Mouse (Mus musculus): ENCODE data around the gene Slc25a47. TPM values are rescaled to one million over a fixed set of nuclear protein-coding genes. Genes with fewer than 3 reads are reported as not detected.

Gene Slc25a47
- total and polyA plus RNA-seq, 3 experiments: 3.0 to 5.3 (median 3.1) TPM

GRCm38 (mm10) chr12:108906398-108906797, 70.6 kb downstream of the Slc25a47 start:
- Histone ChIP-seq H3K79me2 (replicated peaks; ENCODE audit: control insufficient read depth, extremely low read depth, insufficient read depth, poor library complexity, severe bottlenecking) (no peaks in the 10 kb centered on the region), H3K27ac (ENCODE audit: insufficient read depth, low read depth) (no peak overlapping the region), H3K9ac (ENCODE audit: insufficient read depth, low read depth) (no peak overlapping the region), H3K4me2 (ENCODE audit: insufficient read depth, low read depth, poor library complexity, severe bottlenecking) (no peak overlapping the region), H3K27me3 (replicated peaks) (no peaks in the 10 kb centered on the region), H3K36me3 (replicated peaks in 1 of 2; ENCODE audit: control insufficient read depth in 1 of 2, insufficient read depth in 1 of 2, low read length in 1 of 2) (peaks cover 0 to 66% of the 10 kb centered on the region in 2 experiments), H3K4me1 (ENCODE audit: control insufficient read depth in 1 of 2, insufficient read depth in 2 of 2) (peaks cover 0 to 14% of the 10 kb centered on the region in 2 experiments; a peak in 2 of 4 replicates), H3K9me3 (replicated peaks; ENCODE audit: low read length) (no peaks in the 10 kb centered on the region), H3K4me3 (replicated peaks in 1 of 3; ENCODE audit: low read depth in 2 of 3, low read length in 2 of 3, poor library complexity in 1 of 3) (no peak overlapping the region)
- DNase-seq (ENCODE audit: extremely low read depth): no peak
- TF ChIP-seq TBP (conservative IDR thresholded peaks at IDR 0.05; ENCODE audit: low read depth, low read length) (no peak), MAX (IDR thresholded peaks at IDR 0.05; ENCODE audit: low read length) (no peak), JUND (conservative IDR thresholded peaks at IDR 0.05; ENCODE audit: low read depth, low read length) (no peak), EP300 (IDR thresholded peaks at IDR 0.05; ENCODE audit: low read length) (no peak), MYC (IDR thresholded peaks at IDR 0.05; ENCODE audit: low read depth, low read length) (no peak), ETS1 (conservative IDR thresholded peaks at IDR 0.05; ENCODE audit: low read depth, low read length) (no peak), NELFE (IDR thresholded peaks at IDR 0.05; ENCODE audit: low read depth, low read length) (no peak), GABPA (IDR thresholded peaks at IDR 0.05; ENCODE audit: insufficient replicate concordance, low read depth, low read length) (no peak)
- in situ Hi-C loops (cut with MboI; ENCODE audit: low pct_ligation_motif_present, low pct_unique_long_range_greater_than_20kb, low sequenced_read_pairs): loop anchor here (10.0 kb wide), 1 partner anchor 408 kb away; no protein-coding TSS in a partner anchor
- dilution Hi-C loops (cut with MboI; ENCODE audit: extremely low pct_ligation_motif_present, extremely low pct_unique_long_range_greater_than_20kb, low sequenced_read_pairs): no loop called here

Other genes starting within 250 kb of the Slc25a47 start
- not detected in 2 replicates for gene Degs2, start 133.7 kb upstream of the Slc25a47 start, total RNA-seq (2012; rRNA removed)
- gene Degs2, start 133.7 kb upstream of the Slc25a47 start, total RNA-seq (2014; rRNA removed): not detected in 2 replicates
- 0.34 TPM in 1 of 2 replicates, not detected in the other for gene Degs2, start 133.7 kb upstream of the Slc25a47 start, polyA plus RNA-seq (2012; ENCODE audit: insufficient read length, low read depth)
- gene Yy1, start 43.1 kb upstream of the Slc25a47 start, total RNA-seq (2012; rRNA removed): 30.8 and 34.6 TPM in 2 replicates
- gene Yy1, start 43.1 kb upstream of the Slc25a47 start, total RNA-seq (2014; rRNA removed): 51.7 and 54.9 TPM in 2 replicates
- 53.9 and 56.8 TPM in 2 replicates for gene Yy1, start 43.1 kb upstream of the Slc25a47 start, polyA plus RNA-seq (2012; ENCODE audit: insufficient read length, low read depth)
- 2.0 and 2.6 TPM in 2 replicates for gene Slc25a29, start 163 bp upstream of the Slc25a47 start, total RNA-seq (2012; rRNA removed)
- 1.1 and 1.7 TPM in 2 replicates for gene Slc25a29, start 163 bp upstream of the Slc25a47 start, total RNA-seq (2014; rRNA removed)
- gene Slc25a29, start 163 bp upstream of the Slc25a47 start, polyA plus RNA-seq (2012; ENCODE audit: insufficient read length, low read depth): 1.5 TPM in 2 replicates
- gene Wdr25, start 57.6 kb downstream of the Slc25a47 start, total RNA-seq (2012; rRNA removed): 8.7 and 12.4 TPM in 2 replicates
- gene Wdr25, start 57.6 kb downstream of the Slc25a47 start, total RNA-seq (2014; rRNA removed): 8.3 and 11.0 TPM in 2 replicates
- 10.8 and 17.8 TPM in 2 replicates for gene Wdr25, start 57.6 kb downstream of the Slc25a47 start, polyA plus RNA-seq (2012; ENCODE audit: insufficient read length, low read depth)
- 73.5 and 76.9 TPM in 2 replicates for gene Wars, start 58.1 kb downstream of the Slc25a47 start, total RNA-seq (2012; rRNA removed)
- gene Wars, start 58.1 kb downstream of the Slc25a47 start, total RNA-seq (2014; rRNA removed): 83.0 and 88.0 TPM in 2 replicates
- gene Wars, start 58.1 kb downstream of the Slc25a47 start, polyA plus RNA-seq (2012; ENCODE audit: insufficient read length, low read depth): 85.5 and 93.5 TPM in 2 replicates
- gene Begain, start 232.2 kb downstream of the Slc25a47 start, total RNA-seq (2012; rRNA removed): 0.08 TPM in 1 of 2 replicates, not detected in the other
- gene Begain, start 232.2 kb downstream of the Slc25a47 start, total RNA-seq (2014; rRNA removed): 0.08 TPM in 1 of 2 replicates, not detected in the other
- 0.41 and 0.89 TPM in 2 replicates for gene Begain, start 232.2 kb downstream of the Slc25a47 start, polyA plus RNA-seq (2012; ENCODE audit: insufficient read length, low read depth)